Mouse (Mus musculus) megakaryocyte progenitor cell, adult 5-6 weeks (primary cell): ENCODE results near the gene Jazf1. TPM values are rescaled to one million over a fixed set of nuclear protein-coding genes. Genes with fewer than 3 reads are reported as not detected.

Experiments used
- ATAC-seq: replicated peaks from 2 replicates; pipeline ENCODE4 v1.8.0; 2016; ENCODE audit warnings: mild to moderate bottlenecking, moderate TSS enrichment, inconsistent platforms; ENCODE audit not compliant: poor library complexity
- total RNA-seq, 2 experiments: library from RNA; stranded (forward) in 1 of 2; stranded (reverse) in 1 of 2; fragments of 157-497, 149-512 nt in 1 of 2; fragments of 200-1000 nt in 1 of 2; gene quantifications; 2 replicates each; pipeline versions ENCODE4 v1.2.3 to v1.2.4; 2015 to 2017

Gene Jazf1
- total RNA-seq, 2 experiments from 2014 or later: 0.33 TPM; not detected in 1

DNA sequence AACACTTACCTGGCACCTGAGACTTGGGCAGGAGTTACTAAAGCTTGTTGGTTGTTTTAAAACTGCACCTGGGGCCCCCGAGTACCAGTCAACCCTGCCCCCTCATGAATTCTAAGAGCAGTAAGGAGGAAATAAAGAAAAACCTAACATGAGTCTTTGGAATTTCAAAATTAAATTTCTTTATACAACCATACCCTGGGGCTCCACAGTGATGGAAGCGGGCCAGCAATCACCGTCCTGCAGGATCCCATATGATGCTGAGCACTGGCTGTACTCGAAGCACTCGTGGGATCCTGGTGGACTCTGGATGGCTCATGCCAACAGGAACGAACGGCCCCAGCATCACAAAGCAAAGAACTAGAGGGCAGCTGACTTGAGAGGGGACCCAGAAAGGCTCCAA lies 149.0 kb downstream of the Jazf1 start:
- ATAC-seq: no peak

- ATAC-seq: peak; percentile 90
Observed at GRCm38 (mm10) chr6:52918980-52919379, 149.5 kb downstream of the Jazf1 start.

DNA sequence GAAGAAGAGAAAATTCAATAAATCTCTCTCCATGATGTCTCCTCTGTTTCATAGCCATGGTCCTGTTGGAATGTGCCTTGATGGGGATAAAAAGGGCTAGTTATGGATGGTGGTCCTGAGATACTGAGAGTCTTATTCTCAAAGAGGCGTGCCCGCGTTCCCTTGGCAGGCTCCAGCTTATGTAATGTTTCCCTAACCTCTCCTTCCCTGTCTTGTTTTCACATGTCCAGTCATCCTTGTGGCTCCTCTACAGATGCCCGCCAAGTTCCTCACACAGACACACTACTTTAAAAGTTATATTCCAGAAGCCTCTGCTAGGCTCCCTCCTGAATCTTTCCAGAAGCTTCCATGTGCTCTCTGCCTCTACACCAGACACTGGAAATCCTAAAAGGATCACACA lies 151.0 kb downstream of the Jazf1 start:
- no peak for ATAC-seq

DNA sequence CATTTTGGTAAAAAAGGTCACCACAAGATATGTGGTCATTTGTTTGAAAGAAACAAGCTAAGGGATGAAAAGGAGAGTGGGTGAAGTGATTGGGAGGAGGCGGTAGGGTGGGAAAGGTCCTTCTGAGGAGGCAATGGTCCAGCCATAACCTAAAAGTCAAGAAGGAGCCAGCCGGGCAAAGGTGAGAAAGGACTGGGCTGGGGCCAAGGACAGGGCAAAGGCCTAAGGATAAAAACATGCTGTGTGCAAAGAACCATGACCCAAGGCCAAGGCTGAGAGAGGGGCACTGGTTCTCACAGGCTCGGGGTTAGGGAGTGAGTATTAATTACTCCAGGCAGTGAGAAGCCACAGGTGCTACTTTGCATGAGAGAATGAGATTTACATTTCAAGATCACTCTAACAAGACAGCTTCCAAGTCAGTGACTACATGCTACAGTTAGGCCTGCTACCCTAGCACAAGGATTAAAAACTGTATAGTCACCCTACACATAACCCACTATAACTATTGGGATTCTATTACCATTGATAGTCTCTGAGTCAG lies 151.5 kb downstream of the Jazf1 start:
- ATAC-seq: no peak

GRCm38 (mm10) chr6:52914921-52915320 lies 153.5 kb downstream of the Jazf1 start:
- ATAC-seq: no peak

GRCm38 (mm10) chr6:52912143-52912918 lies 156.1 kb downstream of the Jazf1 start:
- ATAC-seq: no peak

- no peak for ATAC-seq
Observed at GRCm38 (mm10) chr6:52906801-52907200, 161.6 kb downstream of the Jazf1 start.

- no peak for ATAC-seq
Observed at GRCm38 (mm10) chr6:52905100-52905499, 163.3 kb downstream of the Jazf1 start.

- ATAC-seq: peak; percentile 72
Observed at GRCm38 (mm10) chr6:52903226-52903960, 165.0 kb downstream of the Jazf1 start.

- 0 out of 2 replicates have a peak, but pooled peaks have one; percentile 23 for ATAC-seq
Observed at GRCm38 (mm10) chr6:52899574-52900245, 168.7 kb downstream of the Jazf1 start.

- ATAC-seq: no peak
Observed at GRCm38 (mm10) chr6:52895075-52895474, 173.4 kb downstream of the Jazf1 start.

GRCm38 (mm10) chr6:52894501-52894823 lies 174.0 kb downstream of the Jazf1 start:
- no peak for ATAC-seq

DNA sequence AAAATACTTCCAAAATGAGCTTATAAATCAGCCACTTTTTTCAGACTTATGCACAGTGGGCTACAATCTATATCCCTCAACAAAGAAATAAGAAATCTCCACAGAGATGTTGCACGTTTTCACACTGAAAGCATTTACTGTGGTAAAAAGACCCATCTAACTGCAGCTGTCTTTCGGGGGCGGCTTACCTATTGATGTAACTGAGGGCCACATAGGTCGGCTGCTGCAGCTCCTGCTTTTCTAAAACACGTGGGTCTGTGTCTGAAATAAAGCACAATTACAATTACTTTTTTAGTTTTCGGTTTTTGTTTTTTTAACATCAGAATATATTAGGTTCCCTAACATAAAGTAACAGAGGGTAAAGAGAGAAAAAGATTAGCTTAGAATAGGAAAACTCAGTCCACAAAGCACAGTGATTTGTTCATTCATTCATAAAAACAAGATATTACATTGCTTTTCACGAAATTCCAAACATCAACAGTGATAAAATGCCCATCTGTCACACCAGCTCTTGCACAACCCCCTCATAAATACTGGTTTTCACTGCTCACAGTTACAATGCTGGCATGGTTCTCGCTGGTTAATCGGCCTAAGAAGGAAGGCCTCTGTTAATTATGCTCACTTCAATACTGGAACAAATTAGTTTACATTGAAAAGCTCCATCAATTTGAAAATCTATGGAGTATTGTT lies 174.5 kb downstream of the Jazf1 start:
- ATAC-seq: no peak

- no peak for ATAC-seq
Observed at GRCm38 (mm10) chr6:52892978-52893377, 175.5 kb downstream of the Jazf1 start.

DNA sequence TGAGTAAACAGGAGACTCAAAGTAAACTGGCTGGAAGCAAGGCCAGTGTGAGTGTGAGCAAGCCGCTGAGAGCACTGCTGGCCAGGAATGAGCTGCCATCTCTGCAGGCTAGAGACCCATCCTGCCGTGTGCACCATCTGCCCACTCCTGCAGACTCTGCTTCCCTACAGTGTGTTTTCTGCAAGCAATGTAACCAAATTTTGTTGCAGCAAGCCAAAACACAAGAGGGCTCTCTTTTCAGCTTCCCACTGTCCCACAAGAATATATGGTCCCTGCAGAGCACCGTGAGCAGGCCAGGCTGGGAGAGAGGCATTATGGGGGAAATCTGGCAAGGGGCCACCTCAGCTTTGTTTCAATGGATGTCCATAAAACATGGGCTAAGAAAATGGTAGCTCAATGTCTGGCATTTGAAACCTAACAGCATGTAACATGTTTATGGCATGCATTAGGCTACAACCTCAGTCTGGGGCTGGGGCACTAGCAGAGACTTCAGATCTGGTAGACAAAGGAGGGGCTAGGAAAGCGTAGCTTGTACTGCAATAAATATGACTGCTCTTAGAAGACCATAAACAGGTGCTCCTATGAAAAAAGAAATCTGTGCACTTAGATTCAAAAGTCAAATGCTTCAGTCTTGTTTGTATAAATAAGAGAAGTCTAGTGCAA lies 180.8 kb downstream of the Jazf1 start:
- no peak for ATAC-seq

DNA sequence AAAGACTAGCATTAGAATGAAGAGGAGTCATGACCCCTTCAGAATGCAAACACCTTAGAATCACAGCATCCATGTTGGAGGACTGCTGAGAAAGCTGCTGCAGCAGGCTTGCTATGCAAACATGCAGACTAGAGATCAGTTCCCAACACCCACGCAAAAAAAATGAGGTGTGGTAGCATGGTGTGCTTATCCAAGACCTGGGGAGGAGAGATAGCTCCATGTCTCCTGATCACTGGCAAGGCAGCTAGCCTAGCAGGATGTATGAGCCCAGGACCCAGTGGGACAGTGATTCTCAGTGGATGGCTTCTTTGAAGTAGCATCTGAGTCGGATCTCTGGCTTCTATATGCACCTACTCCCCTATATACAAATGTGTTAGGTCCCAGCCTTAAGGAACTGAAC lies 184.7 kb downstream of the Jazf1 start:
- ATAC-seq: no peak

DNA sequence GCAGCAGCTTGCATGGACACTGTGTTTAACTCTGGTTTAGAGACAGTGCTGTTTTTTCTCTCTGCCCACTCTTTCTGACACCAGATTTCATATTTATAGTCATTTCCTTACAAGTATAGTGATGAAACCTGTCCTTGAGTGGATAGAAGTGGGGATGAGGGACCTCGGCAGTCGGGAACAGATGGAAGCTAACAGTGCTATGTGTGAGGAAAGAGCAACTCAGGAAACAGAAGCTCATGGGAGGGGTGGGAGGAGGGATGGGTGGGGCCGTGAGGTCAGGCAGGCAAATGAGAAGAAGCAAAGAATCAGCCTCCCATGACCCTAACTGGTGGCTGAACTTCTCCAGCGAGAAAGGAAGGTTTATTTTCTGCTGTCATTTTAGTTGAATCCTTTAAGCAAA lies 191.3 kb downstream of the Jazf1 start:
- no peak for ATAC-seq

- no peak for ATAC-seq
Observed at GRCm38 (mm10) chr6:52871306-52871705, 197.1 kb downstream of the Jazf1 start.

- no peak for ATAC-seq
Observed at GRCm38 (mm10) chr6:52869252-52869651, 199.2 kb downstream of the Jazf1 start.

DNA sequence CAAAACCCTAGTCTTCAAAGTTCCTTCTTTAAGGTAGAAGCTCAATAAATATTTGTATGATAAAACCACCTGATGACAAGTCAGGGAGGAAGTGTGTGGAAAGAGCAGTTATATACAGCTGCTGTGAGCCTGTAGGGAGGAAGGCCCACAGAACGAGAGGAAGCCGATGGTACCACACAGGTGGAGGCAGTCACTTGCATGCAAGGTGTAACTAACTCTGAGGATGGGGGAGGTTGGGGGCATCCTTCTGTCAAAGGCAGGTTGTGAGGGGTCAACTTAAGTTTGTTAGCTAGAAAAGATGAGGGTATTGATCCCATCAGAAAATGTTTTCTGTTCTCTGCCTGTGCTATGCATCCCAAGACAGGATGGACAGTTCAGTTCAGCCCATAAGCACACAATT lies 200.1 kb downstream of the Jazf1 start:
- ATAC-seq: no peak
